Mouse (Mus musculus): ENCODE measurements around the gene Aph1a.
A peak's percentile ranks its signal among the peaks of the same experiment; 100 is the strongest.
"Not testable (repeated sequence)": the region's sequence is repeated elsewhere in the genome, so short reads cannot be mapped to it uniquely, and the experiment has no call there.

The Aph1a gene

DNA sequence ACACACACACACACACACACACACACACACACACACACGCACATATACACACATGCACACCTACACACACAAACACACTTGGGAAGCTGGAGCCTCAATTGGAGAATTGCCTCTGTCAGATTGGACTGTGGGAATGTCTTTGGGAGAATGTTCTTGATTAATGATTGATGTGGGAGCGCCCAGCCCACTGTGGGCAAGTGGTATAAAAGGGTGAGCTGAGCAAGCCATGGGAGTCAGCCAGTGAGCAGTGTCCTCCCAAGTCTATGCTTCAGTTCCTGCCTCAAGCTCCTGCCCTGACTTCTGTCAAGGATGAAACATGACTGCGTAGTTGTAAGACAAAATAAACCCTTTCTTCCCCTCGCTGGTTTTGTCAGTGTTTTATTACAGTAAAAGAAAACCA is 6.2 kb upstream of the Aph1a start:
- DNase-seq (ENCODE audit: low spot score): no peak

DNA sequence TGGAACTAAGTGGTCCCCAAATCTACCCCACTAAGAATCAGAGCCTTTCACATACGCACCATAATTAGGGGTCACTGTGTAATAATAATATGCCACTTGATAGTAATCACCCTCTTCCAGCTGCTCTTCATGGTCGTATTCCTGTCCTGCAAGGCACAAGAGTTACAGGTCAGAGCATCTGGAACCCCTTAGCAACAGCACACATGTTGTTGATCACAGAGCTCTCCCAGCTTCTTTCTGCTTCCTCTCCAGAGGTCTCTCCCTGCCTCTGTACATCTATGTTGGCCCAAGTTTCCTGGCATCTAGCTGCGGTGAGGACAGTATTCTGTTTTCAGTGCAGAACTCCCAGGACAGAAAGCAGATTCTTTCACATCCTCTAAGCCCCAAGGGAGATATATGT is 4.1 kb upstream of the Aph1a start:
- peak; percentile 56 for DNase-seq (ENCODE audit: low spot score)

DNA sequence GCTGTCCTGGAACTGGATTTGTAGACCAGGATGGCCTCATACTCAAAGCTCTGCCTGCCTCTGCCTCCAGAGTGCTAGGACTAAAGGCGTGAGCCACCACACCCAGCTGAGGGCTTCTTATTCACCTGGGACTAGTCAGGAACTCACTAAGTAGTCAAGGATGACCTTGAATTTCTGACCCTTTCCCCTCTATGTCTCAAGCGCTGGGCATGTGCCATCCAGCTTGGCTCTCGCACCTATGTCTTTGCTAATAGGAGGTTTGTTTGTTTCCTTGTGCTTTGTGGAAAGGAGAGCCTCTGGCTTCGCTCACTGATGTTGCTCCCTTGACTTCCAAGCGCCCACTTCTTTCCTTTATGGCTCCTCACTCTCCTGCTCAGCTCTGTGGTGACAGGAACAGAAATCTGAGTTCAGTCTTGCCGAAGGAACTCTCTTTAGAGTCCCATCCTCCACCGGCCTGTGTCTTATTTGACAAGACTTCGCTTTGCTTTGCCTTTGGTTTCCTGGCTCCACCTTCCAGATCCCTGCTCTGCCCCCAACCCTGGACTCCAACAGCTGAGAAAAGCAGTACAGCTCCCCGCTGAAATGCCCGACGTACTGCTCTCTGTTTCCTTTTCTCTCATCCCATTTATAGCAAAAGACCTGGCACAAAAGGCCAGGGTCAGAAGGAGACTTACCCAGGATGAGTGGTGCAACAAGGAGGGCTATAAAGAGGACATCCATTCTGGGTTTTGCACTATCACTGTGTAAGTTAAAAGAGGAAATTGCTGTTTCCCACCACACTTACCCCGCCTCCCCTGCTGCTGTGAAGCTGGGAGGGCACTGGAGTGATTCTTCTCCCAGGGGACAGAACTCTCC is 2.3 kb upstream of the Aph1a start, which contains the start of gene BC028528:
TSS of gene BC028528 (minus strand) at position 795 of the 855 bp plus-strand sequence.
- DNase-seq (ENCODE audit: low spot score): peak; percentile 66

DNA sequence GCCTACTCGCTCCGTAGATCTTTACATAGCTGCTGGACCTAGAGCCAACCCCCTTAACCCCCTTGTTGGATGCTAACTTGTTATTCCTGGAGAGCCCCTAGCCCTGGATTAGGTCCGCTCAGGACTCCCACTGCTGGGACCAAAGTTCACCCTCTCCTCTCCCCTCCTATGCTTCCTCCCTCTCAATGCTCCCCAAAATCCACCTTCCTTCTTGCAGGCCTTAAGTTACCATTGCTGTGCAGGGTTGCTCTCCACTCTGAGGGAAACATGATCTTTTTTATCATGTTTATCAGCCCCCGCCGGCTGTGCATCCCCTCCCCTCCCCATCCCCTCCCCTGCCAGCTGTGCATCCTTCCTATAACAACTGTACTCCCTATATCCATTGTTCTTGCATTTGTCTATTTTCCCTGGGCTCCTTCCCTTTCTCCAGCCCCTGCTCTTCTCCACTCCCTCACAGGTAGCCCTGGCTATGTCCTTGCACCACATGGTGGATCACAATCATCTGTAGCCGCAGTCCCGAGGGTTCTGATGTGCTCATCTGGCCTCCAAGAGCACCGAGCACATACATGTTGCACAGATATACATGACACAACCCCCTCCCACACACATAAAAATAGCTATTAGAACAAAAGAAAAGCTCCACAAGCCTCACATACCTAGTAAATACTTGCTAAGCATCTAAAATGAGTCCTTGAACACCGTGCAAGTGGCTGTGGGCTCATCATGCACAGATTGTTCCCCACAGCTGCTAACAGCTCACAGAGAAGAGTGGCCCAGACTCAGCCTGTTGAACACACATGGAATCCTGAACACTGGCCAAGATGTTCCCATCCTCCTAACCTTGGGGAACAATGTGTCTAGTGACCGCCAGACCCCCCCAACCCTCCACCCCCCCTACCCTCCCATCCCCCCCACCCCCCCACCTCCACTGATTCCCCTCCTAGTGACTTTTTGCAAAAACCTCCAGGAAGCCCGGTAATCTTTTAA is 1.4 kb upstream of the Aph1a start:
- peak; percentile 37 for DNase-seq (ENCODE audit: low spot score)

DNA sequence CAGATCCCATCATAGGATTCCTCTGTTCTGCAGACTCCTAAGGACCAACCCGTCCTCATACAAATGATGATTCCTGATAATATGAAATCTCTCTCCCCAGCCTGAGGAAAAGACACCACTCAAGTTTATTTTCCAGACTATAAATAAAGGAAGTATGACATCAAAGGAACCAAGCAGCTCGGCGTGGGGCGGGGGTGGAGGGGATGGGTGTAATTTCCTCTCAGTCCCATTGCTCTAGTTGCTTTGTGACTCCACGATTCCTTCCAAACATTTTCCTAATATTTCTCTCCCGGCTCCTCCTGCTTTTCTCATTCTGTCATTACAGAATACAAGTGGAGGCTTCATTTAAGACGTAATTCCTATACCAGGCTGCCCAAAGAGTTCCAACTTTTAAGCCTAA is 643 bp upstream of the Aph1a start:
- no peak for DNase-seq (ENCODE audit: low spot score)

DNA sequence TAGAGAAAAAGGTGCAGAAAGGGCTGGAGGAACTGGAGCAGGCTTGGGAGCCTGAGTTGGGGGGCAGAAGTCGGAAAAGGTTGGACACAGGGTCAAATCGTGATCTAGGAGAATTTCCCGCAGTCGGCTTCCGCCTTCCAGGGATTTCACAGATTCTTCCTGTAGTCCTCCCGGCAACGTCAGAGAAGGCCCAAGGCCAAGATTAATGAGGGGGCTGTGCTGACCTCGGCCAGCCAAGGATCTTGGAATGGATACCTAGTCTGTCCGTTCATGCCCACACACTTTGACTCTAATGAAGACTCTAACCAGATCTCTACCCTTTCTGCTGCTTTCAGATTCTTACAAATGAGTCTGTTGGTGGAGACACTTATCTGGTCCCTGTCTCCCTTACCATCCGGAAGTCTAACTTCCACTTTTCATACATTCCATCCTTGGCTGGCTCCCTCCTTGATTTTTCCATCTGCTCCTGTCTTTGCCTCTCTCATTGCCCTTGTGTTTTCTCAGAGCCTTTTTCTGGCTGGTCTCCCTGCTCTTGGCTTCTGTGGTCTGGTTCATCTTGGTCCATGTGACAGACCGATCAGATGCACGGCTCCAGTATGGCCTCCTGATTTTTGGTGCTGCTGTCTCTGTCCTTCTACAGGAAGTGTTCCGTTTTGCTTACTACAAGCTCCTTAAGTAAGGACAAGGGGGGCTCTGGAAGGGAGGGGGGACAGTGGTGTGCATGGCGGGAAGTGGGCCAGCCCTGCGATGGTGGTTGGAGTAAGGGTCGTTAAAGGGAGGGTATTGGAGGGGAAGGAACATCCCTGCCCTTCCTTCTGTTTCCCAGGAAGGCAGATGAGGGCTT is 770 bp downstream of the Aph1a start:
- peak; percentile 74 for DNase-seq (ENCODE audit: low spot score)

DNA sequence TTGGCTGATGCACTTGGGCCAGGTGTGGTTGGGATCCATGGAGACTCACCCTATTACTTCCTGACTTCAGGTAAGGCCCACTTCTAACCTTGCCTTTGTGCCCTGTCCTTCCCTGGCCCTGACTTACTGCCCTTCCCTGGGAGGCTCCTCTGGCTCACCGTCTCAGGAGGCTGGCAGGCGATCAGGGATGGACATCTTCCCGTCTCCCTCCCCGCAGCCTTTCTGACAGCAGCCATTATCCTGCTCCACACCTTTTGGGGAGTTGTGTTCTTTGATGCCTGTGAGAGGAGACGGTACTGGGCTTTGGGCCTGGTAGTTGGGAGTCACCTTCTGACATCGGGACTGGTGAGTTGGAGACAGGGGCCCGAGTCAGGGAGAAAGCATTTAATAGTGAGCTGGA is 1.7 kb downstream of the Aph1a start:
- DNase-seq (ENCODE audit: low spot score): not testable (repeated sequence)

DNA sequence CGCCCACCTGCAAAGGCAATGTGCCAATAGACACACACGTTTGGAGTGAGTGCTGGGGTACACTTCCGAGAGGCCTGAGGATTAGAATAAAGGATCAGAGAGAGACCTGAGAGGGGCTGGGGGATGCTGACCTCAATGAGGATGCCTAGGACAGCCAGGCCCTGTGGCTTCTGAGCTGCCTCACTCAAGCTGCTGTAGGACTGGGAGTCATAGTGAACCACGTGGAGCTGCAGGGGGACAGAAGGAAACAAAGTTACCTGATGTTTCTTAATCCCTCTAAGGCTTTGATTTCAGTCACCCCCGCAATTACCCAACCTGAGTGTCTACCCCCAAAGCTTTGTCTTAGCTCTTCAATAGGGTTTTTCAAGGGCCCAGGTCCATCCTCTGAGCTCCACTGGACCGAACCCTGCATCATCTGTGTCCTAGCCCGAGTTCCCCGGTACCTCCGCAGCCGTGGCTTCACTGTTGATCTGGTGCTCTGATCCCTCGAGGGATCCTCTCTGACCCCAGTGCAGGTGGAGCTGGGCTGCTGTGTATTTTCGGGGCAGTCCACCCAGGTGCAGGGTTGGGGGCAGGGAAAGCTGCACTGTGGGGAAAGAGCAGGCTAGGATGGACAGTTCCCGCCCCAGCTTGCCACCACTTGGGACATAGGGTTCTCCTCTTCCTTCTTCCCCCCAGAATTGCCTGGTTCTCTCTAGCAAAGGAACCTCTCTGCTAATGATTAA is 6.2 kb downstream of the Aph1a start:
- DNase-seq (ENCODE audit: low spot score): no peak

DNA sequence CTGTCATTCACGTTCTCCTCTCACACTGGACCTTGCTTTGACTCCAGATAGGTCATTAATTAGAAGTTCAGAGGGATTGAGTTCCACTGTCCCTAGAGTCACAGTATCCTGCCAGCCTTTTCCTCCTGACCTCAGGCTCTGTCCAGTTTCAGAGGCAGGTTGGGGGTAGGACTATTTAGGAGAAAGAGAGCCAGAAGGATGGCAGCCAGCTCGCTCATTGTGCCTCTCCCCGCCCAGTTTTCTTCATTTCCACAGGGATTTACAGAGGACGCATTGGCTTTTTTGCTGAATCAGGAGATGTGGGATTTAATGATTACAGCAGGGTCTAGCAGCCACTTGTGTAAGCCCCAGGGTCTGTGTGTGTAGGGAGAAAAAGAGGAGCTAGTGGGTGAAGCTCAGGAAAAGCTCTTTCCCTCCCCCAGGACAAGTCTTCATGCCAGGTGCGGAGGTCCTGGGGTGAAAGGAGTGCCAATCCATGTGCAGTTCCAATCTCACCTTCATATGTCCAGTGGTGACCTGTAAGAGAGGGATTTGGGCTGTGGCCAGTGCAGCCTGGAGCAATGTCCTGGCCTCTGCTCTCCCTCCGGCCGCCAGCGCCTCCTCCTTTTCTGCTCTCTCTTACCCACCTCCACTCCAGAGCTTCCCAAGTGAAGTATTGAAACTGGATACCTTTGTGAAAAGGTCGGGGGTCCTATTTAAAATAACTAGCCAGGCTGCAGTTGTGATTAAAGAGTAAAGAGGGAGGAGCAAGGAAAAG is 8.0 kb downstream of the Aph1a start:
- no peak for DNase-seq (ENCODE audit: low spot score)

DNA sequence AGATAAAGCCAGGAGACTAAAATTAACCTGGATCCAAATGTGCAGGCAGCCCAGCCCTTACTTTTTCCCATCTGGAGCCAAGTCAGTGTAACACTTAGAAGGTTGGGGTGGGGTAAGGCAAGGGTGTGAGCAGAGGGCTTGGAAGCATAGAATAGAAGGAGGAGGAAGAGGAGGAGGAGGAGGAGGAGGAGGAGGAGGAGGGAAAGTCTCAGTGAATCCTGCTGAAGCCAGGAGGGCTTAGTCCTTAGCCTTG is 8.5 kb downstream of the Aph1a start:
- no peak for DNase-seq (ENCODE audit: low spot score)

DNA sequence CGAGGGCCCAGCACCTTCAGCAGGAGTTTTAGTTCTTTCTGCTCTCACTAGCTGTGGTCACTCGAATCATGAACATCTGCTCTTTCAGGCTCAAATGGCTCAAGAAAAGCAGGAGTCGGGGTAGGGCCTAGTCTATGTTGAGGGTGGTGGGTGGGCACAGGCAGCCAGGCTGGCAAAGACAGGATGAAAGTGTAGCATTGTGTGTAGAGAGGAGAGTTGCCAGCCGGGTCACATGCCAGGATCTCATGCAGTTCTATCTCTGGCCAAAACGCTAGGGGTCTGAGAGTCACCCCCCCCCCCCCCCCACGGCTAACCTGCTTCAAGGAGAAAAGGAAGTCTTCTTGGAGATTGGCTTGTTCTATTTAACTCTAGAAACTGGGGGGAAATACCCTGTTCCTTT is 8.9 kb downstream of the Aph1a start:
- DNase-seq (ENCODE audit: low spot score): no peak

DNA sequence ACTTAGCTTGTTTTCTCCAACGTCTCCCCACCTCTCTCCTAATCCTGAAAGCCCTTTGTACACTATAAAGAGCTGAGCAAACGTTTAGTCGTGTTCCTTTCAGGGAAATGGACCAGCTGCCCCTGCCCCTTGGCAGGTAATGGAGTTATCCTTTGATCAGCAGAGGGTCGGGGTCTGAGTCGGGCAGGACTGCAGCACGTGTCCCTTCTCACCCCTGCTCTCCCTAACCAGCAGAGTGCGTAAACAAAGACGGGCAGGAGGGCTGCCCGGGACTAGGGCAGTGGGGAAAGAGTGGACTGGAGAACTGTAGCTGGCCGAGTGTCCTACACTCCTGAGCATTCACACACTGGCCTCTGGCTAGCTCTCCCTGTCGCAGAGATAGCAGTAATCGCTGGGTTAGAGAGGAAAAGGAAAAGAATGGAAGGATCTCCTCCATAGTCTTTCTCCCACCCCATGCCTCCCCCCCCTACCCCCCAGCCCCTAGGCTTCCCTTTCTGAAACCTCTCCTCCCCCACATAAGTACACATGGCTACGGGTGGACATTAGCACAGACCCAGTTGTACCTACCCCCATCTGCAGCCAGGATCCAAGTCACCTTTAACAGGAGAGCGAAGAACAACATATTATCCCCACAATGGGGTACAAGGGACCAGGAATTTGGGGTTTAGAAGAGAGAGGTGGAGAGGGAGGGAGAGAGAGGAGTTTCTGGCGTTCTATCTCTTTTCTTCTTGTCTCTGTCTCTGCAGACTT is 10.2 kb downstream of the Aph1a start:
- peak; percentile 71 for DNase-seq (ENCODE audit: low spot score)

DNA sequence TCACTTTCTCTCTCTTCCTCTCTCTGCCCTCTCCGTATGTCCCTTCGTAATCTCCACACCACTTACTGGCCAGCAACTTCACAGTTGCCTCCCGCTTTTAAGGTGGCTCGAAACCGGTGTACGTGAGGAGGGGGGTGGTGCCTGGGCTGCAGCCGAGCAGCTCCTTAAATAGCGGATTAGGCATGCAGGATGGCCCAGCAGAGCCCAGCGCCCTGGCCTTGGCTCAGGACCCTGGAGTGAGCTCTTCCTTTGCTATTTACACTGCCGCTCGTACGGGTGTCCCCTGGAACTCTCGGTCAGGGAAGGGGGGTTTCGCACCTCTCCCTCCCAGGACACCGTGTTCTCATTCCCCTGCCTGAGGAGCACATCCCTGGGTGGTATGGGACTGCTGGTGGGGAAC is 10.8 kb downstream of the Aph1a start, which contains the start of gene Car14:
TSS of gene Car14 (minus strand) at position 124 of the 400 bp plus-strand sequence.
- peak; percentile 76 for DNase-seq (ENCODE audit: low spot score)

DNA sequence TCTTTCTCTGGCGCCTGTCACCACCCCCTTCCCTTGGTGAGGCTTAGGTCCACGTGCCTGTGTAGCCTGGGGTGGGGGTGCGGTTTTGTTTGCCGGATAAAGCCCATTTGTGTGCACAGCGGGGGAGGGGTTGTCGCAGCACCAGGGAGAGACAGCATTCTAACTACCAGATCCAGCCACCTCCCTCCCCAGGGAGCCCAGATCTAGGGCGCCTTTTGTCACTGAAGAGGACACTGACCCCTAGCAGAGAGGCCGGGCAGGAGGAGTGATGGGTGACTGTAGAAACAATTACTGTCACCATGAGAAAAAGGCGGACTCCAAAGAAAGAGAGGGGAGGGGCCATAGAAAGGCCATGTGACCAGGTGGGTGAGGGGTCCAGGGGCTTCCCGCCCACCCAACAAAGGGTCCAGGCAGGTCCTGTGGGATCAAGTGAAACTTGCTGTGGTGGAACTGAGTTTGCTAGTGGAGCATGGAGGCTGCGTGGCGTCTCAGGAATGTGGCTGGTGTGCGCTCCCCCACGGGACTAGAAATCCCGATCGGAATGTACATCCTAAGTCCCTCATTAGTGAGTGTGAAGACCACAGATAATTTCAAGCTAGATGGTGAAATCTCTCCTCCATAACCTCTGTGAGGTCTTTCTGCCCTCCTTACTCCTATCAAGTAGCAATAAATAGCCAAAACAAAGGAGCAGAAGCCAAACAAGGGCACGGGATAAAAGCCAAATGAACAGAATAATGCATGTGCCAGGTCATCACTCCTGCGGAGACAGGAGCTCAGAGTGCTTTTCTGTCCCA is 11.6 kb downstream of the Aph1a start:
- DNase-seq (ENCODE audit: low spot score): peak; percentile 89

DNA sequence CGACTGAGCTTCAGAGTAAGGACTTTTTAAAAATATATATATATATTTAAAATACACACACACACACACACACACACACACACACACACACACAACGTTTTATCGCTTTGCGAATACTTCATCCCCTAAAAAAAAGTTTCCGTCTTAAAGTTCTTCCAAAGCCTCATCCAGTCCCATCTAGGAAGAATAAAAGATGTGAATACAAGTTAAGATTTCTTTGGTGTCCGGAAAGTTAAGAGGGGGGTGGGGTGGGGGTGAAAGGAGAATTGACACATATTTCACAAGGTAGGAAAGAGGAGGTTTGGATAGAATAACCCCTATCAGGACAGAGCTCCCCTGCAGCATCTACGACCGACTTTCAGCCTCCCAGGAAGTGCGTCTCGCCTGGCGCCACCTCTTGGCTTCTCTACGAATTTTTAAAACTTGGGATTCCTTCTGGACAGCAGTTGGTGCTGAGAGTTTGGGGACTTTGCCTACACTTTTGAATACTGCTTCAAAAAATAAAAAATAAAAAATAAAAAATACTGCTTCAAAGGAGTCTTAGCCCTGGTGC is 12.2 kb downstream of the Aph1a start:
- DNase-seq (ENCODE audit: low spot score): peak; percentile 86

DNA sequence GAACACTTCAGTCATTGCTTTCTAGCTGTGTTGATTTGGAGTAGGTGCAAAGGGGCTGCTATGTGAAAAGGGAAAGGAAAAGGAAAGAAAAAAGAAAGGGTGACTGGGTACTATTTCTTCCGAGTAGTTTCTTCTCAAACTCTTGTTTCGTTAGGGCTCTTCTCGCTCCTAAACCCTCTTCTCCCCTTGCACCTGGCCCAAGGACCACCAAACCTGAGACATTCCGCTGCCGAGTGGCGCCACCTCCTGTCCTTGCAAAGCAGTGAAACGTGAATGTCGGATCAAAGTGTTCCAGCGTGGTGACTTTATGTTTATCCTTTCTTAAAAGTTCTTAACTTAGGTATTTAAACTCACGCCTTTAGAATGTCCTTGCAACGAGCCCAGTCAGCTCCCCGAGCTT is 13.1 kb downstream of the Aph1a start:
- peak; percentile 86 for DNase-seq (ENCODE audit: low spot score)

DNA sequence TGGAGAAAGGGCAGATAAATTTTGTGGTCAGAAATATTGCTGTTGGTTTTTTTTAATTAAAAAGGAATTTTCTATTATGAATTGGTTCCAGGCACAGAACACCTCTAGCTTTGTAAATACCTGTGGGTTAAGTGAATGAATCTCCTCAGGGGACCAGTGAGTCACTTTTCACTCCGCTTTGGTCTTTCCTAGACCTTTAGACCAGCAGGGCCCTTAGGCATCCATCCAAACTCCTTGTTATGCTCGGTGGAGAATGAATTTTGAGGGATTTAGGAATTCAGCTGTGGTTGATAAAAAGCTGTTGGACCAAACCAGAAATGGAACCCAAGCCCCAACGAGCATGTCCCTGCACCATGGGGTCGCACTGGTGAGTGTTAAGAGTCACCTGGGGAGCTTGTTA is 13.8 kb downstream of the Aph1a start:
- DNase-seq (ENCODE audit: low spot score): no peak

DNA sequence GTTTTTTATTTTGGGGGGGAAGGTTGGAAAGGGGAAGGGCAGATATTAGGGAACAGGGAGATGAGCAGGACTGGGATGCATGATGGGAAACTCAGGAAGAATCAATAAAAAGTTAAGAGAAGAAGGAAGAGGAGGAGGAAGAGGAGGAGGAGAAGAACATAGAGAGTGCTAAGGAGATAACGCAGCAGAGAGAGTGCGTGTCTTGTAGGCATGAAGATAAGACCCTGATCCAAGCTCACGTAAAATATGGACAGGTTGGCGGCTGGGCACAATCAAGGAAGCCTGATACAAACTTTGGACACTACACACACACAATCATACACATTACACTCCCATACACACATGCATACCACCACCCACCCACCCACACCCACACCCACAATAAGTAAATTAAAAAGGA is 20.9 kb downstream of the Aph1a start:
- DNase-seq (ENCODE audit: low spot score): no peak

DNA sequence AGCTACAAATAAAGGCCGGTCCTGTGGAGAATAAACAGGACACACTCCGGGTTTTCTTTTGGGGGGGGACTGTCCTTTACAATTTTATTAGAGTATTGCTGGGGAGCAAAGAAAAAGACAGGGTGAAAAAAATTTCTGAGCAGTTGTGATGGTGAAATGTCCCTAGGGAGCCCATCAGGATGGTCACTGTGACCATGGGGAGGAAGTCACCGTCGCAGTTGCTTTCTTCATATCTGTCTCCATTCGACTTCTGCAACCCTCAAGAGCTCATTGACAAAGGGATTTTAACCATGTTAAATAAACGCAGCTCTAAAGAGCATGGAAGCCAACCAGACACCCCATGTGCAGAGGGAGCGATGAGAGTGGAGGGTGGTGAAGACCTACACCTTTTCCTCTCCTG is 23.0 kb downstream of the Aph1a start:
- no peak for DNase-seq (ENCODE audit: low spot score)
